Mouse (Mus musculus) erythroblast, adult 5-6 weeks (primary cell): Measurements from ENCODE around the gene Dgcr8. TPM values are rescaled to one million over a fixed set of nuclear protein-coding genes. Genes with fewer than 3 reads are reported as not detected.

Experiments
- ATAC-seq: replicated peaks from 2 replicates; pipeline ENCODE4 v1.8.0; 2016; ENCODE audit warnings: moderate number of reproducible peaks, mild to moderate bottlenecking, moderate TSS enrichment, inconsistent platforms; ENCODE audit not compliant: poor library complexity, low FRiP score, severe bottlenecking
- total RNA-seq, 2 experiments: library from RNA; stranded (forward) in 1 of 2; stranded (reverse) in 1 of 2; fragments of 150-400 nt in 1 of 2; fragments of 200-764, 138-1000 nt in 1 of 2; gene quantifications; 2 replicates each; pipeline versions ENCODE4 v1.2.3 to v1.2.4; 2015 to 2017; ENCODE audit warnings: low replicate concordance in 2 of 2

The Dgcr8 gene
- total RNA-seq, 2 experiments from 2014 or later = 30.2 to 38.3 TPM

DNA sequence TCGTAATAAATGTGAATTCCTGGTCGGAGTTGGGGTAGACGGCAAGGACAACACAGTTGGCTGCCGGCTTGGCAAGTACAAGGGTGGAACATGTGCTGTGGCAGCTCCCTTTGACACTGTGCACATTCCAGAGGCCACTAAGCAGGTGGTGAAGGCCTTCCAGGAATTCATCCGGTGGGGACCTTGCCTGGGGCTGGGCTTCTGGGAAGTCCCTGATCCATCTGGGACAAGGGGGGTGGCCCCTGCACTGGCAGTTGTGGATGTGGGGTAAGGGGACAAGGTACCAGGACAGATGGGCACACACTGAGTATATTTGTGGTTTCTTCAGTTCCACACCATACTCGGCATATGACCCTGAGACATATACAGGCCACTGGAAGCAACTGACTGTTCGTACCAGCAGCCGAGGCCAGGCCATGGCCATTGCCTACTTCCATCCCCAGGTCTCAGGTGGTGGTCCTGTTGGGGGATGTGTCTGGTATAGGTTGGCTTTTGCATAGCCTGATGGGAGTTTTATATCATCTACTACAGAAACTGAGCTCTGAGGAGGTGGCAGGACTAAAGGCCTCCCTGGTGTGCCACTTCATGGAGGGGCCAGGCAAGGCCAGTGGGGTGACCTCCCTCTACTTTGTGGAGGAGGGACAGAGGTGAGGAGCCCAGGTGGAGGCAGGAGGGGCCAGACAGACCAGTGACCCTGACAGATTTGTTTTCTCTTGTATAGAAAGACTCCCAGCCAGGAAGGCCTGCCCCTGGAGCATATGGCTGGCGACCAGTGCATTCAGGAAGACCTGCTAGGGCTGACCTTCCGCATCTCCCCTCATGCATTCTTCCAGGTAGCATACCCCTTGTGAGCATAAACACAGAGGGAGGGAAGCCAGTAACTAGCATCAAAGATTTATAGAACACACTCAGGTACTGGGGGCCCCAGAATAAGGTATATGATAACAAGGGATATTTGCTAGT is 37.9 kb downstream of the Dgcr8 start:
- no peak for ATAC-seq

DNA sequence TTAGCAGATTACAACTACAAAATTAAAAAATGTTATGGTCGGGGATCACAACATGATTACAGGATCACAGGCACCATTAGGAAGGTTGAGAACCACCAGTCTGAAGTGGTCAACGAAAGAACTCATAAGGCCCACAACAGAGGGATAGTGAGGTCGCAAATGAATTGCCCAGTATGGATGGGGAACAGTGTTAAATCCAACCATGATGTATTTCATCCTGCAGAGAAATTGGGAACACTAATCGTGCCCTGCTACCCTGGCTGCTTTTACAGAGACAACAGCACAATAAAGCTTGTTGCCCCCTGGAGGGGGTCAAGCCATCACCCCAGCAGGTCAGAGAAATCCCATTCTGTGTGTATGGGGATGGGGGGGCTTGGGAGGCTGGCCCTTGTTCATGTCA is 38.8 kb downstream of the Dgcr8 start:
- ATAC-seq = no peak

GRCm38 (mm10) chr16:18249364-18249967 is 39.6 kb downstream of the Dgcr8 start:
- peak; percentile 23 for ATAC-seq

DNA sequence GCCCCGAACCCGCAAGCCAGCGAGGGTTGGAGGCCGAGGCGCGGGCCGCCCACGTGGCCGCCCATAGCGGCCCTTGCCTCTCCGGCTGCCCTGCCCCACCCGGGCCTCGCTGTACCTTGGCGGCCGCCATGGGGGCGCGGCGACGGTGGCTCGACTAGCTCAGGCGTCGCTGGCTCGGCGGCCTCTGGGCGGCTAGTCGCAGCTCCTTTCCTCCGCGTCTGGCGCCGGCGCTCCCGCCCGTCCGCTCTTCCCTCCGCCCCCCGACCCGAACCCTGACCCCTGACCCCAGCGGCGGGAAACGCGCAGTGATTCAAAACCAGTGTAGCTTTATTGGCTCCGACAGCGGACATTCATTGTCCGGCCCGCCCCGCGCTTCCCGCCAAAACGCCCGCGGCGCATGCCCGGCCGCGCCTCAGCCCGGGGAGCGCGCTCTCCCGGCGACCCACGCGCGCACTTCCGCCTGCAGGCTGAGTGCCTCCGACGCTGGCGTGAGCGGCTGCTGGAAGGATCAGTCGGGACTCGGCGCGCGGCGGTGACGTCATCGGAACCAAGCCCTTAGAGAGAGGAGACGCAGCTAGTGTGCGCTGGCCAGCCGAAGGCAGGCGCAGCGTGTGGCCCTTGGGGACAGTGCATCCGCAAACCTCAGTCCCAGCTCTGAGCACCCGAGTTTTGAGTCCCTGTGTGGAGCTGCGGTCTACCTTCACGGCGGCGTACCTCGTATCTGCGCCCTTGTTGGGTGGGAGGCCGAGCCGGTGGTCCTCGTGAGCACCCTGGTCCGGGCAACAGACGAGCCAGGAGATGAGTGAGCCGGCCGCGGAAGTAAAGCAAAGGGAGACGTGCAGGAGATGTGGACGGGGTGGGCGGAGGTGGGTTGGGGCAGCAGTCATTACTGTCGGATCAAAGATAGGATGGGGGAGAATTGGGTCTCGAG is 40.3 kb downstream of the Dgcr8 start, which contains the start of the genes Trmt2a and Ranbp1:
Trmt2a (plus strand) TSS at position 247 of the 931 bp plus-strand sequence.
Ranbp1 (minus strand) TSS at position 300 of the 931 bp plus-strand sequence.
- peak; percentile 88 for ATAC-seq

DNA sequence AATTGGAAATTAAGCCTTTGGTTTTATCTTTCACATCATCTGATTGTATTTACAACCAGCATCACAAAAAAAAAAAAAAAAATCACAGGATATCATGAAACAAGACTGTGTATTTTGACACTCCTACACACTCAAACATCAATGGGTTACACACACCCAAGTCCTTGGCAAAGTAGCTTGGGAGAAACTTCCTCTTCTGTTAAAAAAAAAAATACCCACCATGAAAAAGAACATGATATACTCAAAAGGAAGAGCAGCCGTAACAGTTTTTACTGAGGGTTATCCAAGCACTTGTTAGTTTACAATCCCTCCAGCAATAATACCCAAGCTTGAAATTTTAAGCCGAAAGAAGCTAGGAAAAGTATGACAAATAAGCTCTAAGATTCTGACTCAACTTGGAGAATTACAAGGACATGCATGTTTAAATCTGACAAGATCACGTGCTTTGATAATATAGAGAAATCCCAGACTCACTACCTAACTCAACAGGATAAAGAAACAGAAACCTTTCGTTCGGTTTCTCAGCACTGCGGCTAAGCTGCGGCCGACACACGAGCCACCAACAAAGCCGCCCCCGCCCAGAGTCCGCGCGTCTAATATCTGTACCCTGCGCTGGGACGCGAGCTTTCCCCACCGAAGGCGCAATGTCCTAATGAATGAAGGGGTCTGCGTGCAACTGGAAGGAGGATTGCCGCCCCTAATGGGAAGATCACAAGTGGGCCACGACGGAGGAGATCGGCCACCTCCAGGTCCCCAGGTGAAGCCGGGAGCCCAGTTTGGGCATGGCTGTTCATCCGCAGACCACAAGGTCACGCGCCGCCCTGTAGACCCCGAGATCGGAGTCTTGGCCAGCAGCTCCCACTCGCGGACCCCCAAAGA is 41.3 kb downstream of the Dgcr8 start:
- ATAC-seq = peak; percentile 11; the same call in 1 of the 2 replicates

DNA sequence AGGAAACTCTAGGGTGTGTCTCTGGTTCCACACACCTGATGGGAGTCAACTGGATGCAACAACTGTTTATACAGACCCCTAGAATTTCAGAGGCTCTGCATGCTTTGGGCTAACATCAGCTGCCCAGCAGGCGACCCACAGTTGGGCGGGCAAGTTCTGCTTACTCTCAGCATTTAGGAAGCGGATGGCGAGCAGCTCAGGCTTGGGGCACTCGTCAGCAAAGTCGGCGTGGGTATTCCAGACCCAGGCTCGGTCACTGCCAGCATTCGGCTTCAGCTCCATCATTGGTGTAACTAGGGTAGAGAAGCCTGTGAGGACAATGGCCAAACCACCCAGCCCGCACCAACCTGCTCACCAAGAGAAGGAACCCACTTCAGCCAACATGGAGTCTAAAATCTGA is 47.5 kb downstream of the Dgcr8 start:
- no peak for ATAC-seq

- ATAC-seq = no peak
Measured at GRCm38 (mm10) chr16:18236676-18237501, 52.2 kb downstream of the Dgcr8 start.

DNA sequence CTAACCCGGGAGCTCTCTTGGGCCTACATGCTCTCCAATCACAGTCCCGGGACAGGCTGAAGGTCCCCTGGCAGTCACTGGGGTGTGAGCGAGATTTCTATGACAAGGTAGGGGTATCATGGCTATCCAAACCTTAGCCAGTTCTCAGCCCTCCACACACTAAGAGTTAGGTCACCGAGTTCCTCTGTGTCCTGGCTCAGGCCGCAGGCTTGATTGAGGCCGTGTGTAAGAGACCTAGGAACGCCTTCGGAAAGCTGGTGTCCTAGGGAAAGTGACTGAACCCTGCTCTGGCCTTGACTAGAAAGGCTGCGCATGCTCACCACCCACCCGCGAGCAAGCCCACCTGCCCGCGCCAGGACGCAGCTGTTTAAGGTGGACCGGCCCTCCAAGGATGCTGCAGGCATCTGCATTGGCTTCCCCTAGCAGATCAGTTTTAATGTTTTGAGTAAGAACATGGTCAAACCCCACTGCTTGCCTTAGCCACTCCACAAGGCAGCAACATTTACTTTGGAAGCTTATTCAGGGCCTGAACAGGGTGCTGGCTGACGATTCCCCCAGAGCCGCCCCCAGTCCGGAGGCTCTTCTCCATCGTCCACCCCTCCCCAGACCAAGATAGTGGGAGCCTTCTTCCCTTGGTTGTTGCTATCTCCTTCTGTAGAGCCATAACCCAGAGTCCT is 53.5 kb downstream of the Dgcr8 start:
- ATAC-seq = no peak

- ATAC-seq = no peak
Measured at GRCm38 (mm10) chr16:18234671-18235388, 54.2 kb downstream of the Dgcr8 start, which contains the start of gene Zdhhc8. TSS of gene Zdhhc8 (minus strand) at chr16:18235136.

- no peak for ATAC-seq
Measured at GRCm38 (mm10) chr16:18233919-18234670, 55.0 kb downstream of the Dgcr8 start.

- ATAC-seq = no peak
Measured at GRCm38 (mm10) chr16:18233451-18233850, 55.6 kb downstream of the Dgcr8 start.

DNA sequence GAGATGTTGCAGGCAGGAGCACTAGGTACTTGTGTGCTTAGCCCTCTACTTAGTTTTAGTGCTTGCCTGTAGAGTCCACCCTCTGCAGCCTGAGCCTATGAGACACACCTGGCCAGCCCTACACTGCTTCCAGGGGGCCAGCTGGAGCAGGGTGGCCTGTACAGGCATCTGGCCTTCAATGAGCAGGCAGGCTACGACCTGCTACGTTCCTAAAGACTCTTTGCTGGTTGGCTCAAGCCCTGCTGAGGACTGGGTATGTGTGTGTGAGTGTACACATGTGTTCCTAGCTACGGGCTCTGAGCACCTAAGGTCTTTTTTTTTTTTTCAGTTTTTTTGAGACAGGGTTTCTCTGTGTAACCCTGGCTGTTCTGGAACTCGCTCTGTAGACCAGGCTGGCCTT is 57.6 kb downstream of the Dgcr8 start:
- ATAC-seq = no peak

GRCm38 (mm10) chr16:18231047-18231446 is 58.0 kb downstream of the Dgcr8 start:
- no peak for ATAC-seq

DNA sequence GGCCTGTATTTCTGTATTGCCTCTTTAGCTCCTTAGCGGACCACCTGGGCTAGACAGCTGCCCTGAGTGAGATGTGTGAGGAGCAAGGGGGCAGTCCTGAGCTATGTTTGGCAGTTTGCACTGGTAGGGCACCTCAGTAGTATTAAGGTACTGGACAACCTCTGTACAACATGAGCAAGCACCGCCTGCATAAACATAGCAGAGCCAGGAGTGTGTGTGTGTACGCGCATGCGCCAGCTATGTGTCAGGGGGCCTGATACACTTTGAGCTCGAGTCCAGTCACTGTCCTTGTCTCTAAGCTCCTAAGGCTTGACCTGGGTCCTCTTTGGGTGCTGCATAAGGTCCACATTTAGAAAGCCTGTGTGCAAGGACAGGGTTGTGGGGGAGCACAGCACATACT is 58.4 kb downstream of the Dgcr8 start:
- ATAC-seq = no peak

DNA sequence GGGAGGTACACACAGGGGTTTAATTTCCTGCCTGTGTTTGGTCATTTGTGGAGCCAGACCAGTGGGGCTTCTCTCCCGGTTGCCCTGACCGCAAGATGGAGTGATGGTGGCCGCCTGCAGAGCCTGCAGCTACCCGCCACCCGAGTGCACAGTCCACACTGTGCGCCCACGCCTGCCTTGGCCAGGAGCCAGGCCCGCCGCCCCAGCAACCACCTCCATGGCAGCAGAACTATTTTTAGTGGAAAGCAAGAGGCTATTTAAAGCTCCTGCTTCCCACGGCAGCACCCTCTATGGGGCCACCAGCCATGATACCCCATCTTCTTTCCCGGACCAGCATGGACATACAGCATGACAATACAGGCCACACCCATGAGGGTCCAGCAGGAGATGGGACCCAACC is 59.4 kb downstream of the Dgcr8 start:
- ATAC-seq = no peak

- ATAC-seq = no peak
Measured at GRCm38 (mm10) chr16:18228856-18229255, 60.2 kb downstream of the Dgcr8 start.
